Mouse (Mus musculus) embryo, embryonic 10.5 days (tissue): Measurements from ENCODE around the gene Olfr1225.
"Not testable (repeated sequence)": the region's sequence is repeated elsewhere in the genome, so short reads cannot be mapped to it uniquely, and the experiment has no call there.

Experiments
- DNase-seq: peaks from one replicate; pipeline ENCODE4 v3.0.0-alpha.2; 2015; ENCODE audit warnings: low spot score

Gene Olfr1225

GRCm38 (mm10) chr2:89174569-89174968, at the start of gene Olfr1225:
Gene Olfr1225 (minus strand): TSS chr2:89174669.
- DNase-seq: no peak

- DNase-seq: no peak
Measured at GRCm38 (mm10) chr2:89199948-89200347, 25.5 kb upstream of the Olfr1225 start, which contains the start of gene Olfr1226. Gene Olfr1226 (minus strand): TSS chr2:89200048.

DNA sequence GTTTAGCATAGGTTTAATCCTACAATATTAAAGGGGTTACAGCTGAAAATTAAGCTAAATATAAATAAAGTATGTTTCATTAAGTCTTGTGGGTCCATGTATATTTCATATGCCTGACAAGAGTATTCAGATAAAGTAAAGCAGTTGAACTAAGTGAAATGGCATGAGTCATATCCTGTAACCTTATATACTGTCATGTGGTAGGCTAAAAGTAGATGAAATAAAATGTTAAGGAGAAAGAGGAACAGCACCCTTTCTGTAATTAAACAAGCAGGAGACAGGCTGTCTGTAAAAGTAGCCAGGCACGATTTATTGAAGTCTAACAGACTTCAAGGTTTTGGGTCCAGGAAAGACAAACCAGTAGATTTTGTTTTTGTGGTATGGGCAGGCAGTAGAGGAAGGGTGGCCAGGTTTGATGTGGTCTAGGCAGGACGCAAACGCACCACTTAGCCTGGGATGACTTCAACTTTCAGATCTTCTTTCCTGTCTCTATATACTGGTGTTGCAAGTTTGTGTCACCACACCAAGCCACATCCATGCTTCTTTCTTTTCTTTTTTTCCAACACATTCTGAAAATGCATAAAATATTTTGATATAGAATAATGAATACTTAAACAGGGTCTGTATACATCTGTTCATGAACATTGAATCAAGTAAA, 22.0 kb upstream of the Olfr1225 start:
- no peak for DNase-seq

DNA sequence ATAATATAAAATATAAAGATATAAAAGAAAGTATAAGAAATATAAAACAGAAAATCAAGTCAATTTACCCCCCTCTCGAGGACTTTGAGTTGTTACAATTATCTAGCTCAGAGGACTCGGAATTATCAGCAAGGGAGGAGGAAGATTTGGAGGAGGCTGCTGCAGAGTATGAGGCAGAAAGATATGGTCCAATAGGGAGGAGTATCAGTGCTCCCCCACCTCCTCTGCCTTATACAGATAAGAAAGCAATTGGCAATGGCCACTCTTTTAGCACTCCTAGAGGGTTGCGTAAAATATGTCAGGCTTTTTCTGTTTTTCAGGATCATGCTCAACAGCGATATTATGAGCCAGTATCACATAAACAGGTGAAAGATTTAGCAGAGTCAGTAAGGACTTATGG, 9.8 kb downstream of the Olfr1225 start:
- not testable (repeated sequence) for DNase-seq

- DNase-seq: not testable (repeated sequence)
Measured at GRCm38 (mm10) chr2:89163991-89164390, 10.5 kb downstream of the Olfr1225 start, which contains the start of gene Olfr1224-ps1. Gene Olfr1224-ps1 (minus strand): TSS chr2:89164091.

GRCm38 (mm10) chr2:89151460-89151859, 23.0 kb downstream of the Olfr1225 start, which contains the start of gene Olfr1223:
Gene Olfr1223 (minus strand): TSS chr2:89151560.
- DNase-seq: no peak

DNA sequence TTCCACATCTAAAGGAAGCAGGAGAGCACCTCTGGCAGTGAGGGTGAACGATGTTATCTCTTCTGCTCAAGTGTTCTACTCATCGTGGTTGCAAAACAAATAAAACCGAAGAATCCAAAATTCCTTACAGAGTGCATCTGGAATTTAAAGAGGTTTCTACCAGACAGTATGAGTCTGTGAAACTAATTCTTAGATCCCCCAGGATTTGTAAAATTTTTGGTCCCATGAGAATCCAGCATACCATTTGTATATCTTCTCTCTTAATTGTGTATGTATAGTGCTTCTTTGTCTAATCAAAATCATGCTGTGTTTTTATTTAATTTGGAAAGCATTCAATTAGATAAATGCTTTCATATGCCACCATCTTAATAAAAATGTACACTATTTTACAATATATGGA, 41.5 kb downstream of the Olfr1225 start, which contains the start of gene Olfr1222:
TSS of gene Olfr1222 (minus strand) at position 101 of the 400 bp plus-strand sequence.
- no peak for DNase-seq
